ENCODE assay signal across 10 mouse cellular contexts in the genomic region with DNA sequence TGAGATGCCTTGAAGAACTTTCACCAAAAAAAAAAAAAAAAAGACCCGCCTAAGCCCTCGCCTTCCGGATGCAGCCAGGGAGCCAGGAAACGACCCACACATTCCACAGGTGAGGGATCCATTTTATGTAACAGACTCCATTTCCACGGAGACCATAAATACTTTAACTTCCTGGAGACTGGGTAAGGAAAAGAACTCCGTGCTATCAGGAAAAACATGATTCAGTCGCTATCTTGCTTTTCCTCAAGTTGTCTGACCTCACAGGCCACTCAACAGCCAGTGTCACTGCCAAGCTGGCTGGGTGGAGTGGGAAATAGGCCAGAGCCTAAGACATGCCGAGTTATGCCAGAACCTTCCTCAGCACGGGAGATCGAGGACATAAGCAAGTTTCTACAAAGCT. TPM values are rescaled to one million over a fixed set of nuclear protein-coding genes. Genes with fewer than 3 reads are reported as not detected.
DNase-seq lines count a peak whose midpoint lies in the region; ATAC-seq lines count a peak whose summit lies in the region.
"Had no signal": no experiment of that assay in that cellular context is flagged by ENCODE, and none has a peak within 500 bp of the region (broad histone marks: within the 10 kb centered on the region; RNA-seq: fewer than 3 reads in every experiment).

No protein-coding gene starts in this region.

- ATAC-seq in kidney, embryonic 14.5 days (ENCODE audit: low FRiP score, low TSS enrichment), result no peak
- ATAC-seq in kidney, embryonic 15.5 days (replicated peaks; ENCODE audit: low FRiP score), result no peak
- ATAC-seq in forebrain, embryonic 14.5 days, result no peak

- 55% methylated on average over 10 of the region's 10 CpGs for WGBS in kidney, embryonic 14.5 days
- WGBS in kidney, embryonic 15.5 days, result 36% methylated on average over 10 of the region's 10 CpGs
- 87% methylated on average over 10 of the region's 10 CpGs for WGBS in forebrain, embryonic 14.5 days

- no peaks in the 10 kb centered on the region for H3K27me3 ChIP-seq in kidney, embryonic 14.5 days (ENCODE audit: control insufficient read depth, insufficient read depth, low read length)
- H3K27me3 ChIP-seq in kidney, embryonic 15.5 days, result no peaks in the 10 kb centered on the region
- H3K27me3 ChIP-seq in forebrain, embryonic 14.5 days (replicated peaks; ENCODE audit: control insufficient read depth, insufficient read depth, low read length), result no peaks in the 10 kb centered on the region
- H3K27me3 ChIP-seq: CH12.LX; neural tube, embryonic 12.5 days had no signal

- DNase-seq in kidney, adult 11 months, result peak; percentile 67
- DNase-seq in gonadal fat pad, adult 2 months (ENCODE audit: low read depth), result peak; percentile 10
- peak; percentile 56 for DNase-seq in skeletal muscle tissue, adult 2 months (ENCODE audit: low read depth, low spot score)
- no peak for DNase-seq in retina, postnatal 1 day
- DNase-seq in left cerebral cortex, adult 9 months (ENCODE audit: low spot score in 2 of 2), result no peak
- DNase-seq in forebrain, embryonic 14.5 days (ENCODE audit: low spot score), result no peak

- H3K9ac ChIP-seq in kidney, embryonic 14.5 days (ENCODE audit: low read depth, low read length), result no peak overlapping the region
- no peak overlapping the region for H3K9ac ChIP-seq in kidney, embryonic 15.5 days
- no peak overlapping the region for H3K9ac ChIP-seq in forebrain, embryonic 14.5 days (ENCODE audit: low read length)
- H3K9ac ChIP-seq: neural tube, embryonic 12.5 days had no signal

- no peaks in the 10 kb centered on the region for H3K9me3 ChIP-seq in kidney, embryonic 14.5 days (ENCODE audit: control insufficient read depth, low read length)
- H3K9me3 ChIP-seq in kidney, embryonic 15.5 days (replicated peaks), result no peaks in the 10 kb centered on the region
- H3K9me3 ChIP-seq in forebrain, embryonic 14.5 days (replicated peaks; ENCODE audit: control insufficient read depth, low read length), result no peaks in the 10 kb centered on the region
- H3K9me3 ChIP-seq: neural tube, embryonic 12.5 days had no signal

- H3K27ac ChIP-seq in kidney, embryonic 14.5 days (ENCODE audit: low read depth, low read length), result no peak overlapping the region
- peak overlapping the region; percentile 65 for H3K27ac ChIP-seq in kidney, embryonic 15.5 days
- no peak overlapping the region for H3K27ac ChIP-seq in forebrain, embryonic 14.5 days (ENCODE audit: low read depth, low read length)
- H3K27ac ChIP-seq: neural tube, embryonic 12.5 days had no signal

- H3K4me3 ChIP-seq in kidney, embryonic 14.5 days (ENCODE audit: low read length), result no peak overlapping the region
- H3K4me3 ChIP-seq in kidney, embryonic 15.5 days (replicated peaks), result no peak overlapping the region
- H3K4me3 ChIP-seq in forebrain, embryonic 14.5 days (ENCODE audit: low read depth, low read length), result no peak overlapping the region
- H3K4me3 ChIP-seq: neural tube, embryonic 12.5 days had no signal

- no peaks in the 10 kb centered on the region for H3K36me3 ChIP-seq in kidney, embryonic 14.5 days (ENCODE audit: control insufficient read depth, insufficient read depth, low read length)
- H3K36me3 ChIP-seq in kidney, embryonic 15.5 days, result no peaks in the 10 kb centered on the region
- H3K36me3 ChIP-seq in forebrain, embryonic 14.5 days (ENCODE audit: control insufficient read depth, insufficient read depth, low read length), result no peaks in the 10 kb centered on the region
- H3K36me3 ChIP-seq: neural tube, embryonic 12.5 days had no signal

- H3K4me1 ChIP-seq in kidney, embryonic 14.5 days (ENCODE audit: control insufficient read depth, insufficient read depth, low read length), result peaks cover 18% of the 10 kb centered on the region; the same call in 1 of the 2 replicates
- peaks cover 28% of the 10 kb centered on the region for H3K4me1 ChIP-seq in kidney, embryonic 15.5 days
- H3K4me1 ChIP-seq in forebrain, embryonic 14.5 days (ENCODE audit: control insufficient read depth, insufficient read depth, low read length), result peaks cover 6% of the 10 kb centered on the region
- H3K4me1 ChIP-seq: neural tube, embryonic 12.5 days had no signal

- H3K4me2 ChIP-seq in kidney, embryonic 14.5 days (replicated peaks; ENCODE audit: low read depth, low read length), result no peak overlapping the region
- no peak overlapping the region for H3K4me2 ChIP-seq in kidney, embryonic 15.5 days
- H3K4me2 ChIP-seq in forebrain, embryonic 14.5 days (ENCODE audit: low read length), result no peak overlapping the region
- H3K4me2 ChIP-seq: neural tube, embryonic 12.5 days had no signal

RNA-seq across cellular contexts. Expression of gene Kif13a, which starts 46.3 kb away (rescaled TPM):
- 8.7 and 18.2 TPM in 2 replicates for polyA plus RNA-seq in kidney, embryonic 14.5 days (2014; fragmentation: Nextera tagmentation; extraction: Ambion mirVana)
- 36.7 and 38.9 TPM in 2 replicates for polyA plus RNA-seq in gonadal fat pad, adult 2 months (2012; rRNA removed)
- 14.3 and 15.4 TPM in 2 replicates for polyA plus RNA-seq in kidney, embryonic 15.5 days (2015; fragmentation: Nextera tagmentation; extraction: Ambion mirVana)
- 7.1 and 7.5 TPM in 2 replicates for polyA plus RNA-seq in forebrain, embryonic 14.5 days (2014; fragmentation: Nextera tagmentation; extraction: Ambion mirVana)

Comparison
In these comparisons a context has a peak if more than half of its experiments do, and no peak if none do; other contexts are left out.
1. DNase-seq: peak in kidney, adult 11 months (single experiment), gonadal fat pad, adult 2 months (single experiment) and skeletal muscle tissue, adult 2 months (single experiment); none in retina, postnatal 1 day (single experiment), left cerebral cortex, adult 9 months (0 of 2) and forebrain, embryonic 14.5 days (single experiment).